Mouse (Mus musculus) stomach, adult 2 months (tissue): ENCODE results near the gene Klk1b24. TPM values are rescaled to one million over a fixed set of nuclear protein-coding genes. Genes with fewer than 3 reads are reported as not detected.

Source experiments
- polyA plus RNA-seq: library from polyadenylated mRNA; depleted of rRNA; stranded (reverse); fragments of >200 nt; gene quantifications from 2 replicates; pipeline ENCODE4 v1.2.3, GENCODE M21; 2012; rRNA removed

Gene Klk1b24
- polyA plus RNA-seq, result 0.19 TPM in 1 of 2 replicates, not detected in the other

DNA sequence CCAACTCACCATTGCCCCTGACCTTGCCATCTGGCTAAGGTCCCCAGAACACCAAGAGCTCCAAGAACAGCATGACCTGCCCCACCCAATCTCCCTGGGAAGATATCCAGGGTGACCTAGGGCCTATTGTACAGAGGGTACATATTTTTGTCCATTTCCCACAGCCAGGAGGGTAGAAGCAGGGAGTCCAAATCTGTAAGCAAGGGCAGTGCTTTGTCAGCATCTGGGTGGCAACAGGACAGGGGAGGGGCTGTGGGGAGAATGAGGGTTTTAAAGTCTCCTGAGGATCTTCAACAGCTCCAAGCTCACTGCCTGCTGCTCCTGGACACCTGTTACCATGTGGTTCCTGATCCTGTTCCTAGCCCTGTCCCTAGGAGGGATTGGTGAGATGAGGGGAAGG, at the start of gene Klk1b24:
TSS of gene Klk1b24 (plus strand) at position 301 of the 400 bp plus-strand sequence.

GRCm38 (mm10) chr7:44197891-44198290, 9.9 kb downstream of the Klk1b24 start, which contains the start of gene Klk1b3:
TSS of gene Klk1b3 (plus strand) at chr7:44198191.

DNA sequence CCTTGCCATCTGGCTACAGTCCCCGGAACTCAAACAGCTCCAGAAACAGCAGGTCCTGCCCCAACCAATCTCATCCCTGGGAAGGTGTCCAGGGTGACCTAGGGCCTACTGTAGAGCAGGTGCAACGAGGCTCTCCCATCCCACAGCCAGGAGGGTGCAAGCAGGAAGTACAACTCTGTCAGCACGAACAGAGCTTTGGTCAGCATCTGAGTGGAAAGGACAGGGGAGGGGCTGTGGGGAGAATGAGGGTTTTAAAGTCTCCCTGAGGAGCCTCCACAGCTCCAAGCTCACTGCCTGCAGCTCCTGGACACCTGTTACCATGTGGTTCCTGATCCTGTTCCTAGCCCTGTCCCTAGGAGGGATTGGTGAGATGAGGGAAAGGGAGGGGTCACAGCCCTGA, 19.1 kb downstream of the Klk1b24 start, which contains the start of gene Klk1b4:
TSS of gene Klk1b4 (plus strand) at position 301 of the 400 bp plus-strand sequence.

DNA sequence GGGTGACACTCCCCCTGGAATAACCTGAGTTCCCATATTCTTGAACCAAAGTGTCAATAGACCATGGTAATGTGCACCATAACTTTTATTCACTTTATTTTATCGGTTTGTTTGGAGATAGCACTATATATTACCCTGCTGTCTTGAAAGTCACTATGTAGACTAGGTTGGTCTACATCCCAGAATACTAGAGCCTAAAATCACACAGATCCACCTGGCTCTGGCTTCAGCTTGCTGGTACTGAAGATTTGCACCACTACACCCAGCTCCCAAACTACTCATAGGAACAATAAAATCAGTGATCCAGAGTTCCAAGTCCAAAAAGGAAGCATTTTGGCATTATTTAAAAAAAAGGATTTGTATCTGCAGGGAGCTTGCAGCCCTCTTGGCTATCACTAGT, 27.6 kb downstream of the Klk1b24 start, which contains the start of gene Klk1b5:
TSS of gene Klk1b5 (plus strand) at position 301 of the 400 bp plus-strand sequence.

DNA sequence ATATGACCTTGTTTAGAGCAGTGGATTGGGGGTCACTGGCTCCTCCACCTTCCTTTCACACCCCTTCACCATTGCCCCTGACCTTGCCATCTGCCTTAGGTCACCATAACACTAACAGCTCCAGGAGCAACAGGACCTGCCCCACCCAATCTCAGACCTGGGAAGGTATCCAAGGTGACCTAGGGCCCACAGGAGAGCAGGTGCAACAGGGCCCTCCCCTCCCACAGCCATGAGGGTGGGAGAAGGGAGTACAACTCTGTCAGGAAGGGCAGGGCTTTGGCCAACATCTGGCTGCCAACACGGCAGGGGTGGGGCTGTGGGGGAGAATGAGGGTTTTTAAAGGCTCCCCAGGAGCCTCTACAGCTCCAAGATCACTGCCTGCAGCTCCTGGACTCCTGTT, 37.0 kb downstream of the Klk1b24 start, which contains the start of gene Klk1:
TSS of gene Klk1 (plus strand) at position 285 of the 400 bp plus-strand sequence.

GRCm38 (mm10) chr7:44235909-44236308, 47.9 kb downstream of the Klk1b24 start, which contains the start of gene Gm36864:
TSS of gene Gm36864 (plus strand) at chr7:44236177.

Other genes starting within 250 kb of the Klk1b24 start
- gene Klk1b8, start 237.6 kb upstream of the Klk1b24 start, polyA plus RNA-seq, result not detected in 2 replicates
- gene Klk1b1, start 221.5 kb upstream of the Klk1b24 start, polyA plus RNA-seq, result not detected in 2 replicates
- not detected in 2 replicates for gene Klk1b9, start 212.2 kb upstream of the Klk1b24 start, polyA plus RNA-seq
- gene Klk1b11, start 192.4 kb upstream of the Klk1b24 start, polyA plus RNA-seq, result not detected in 2 replicates
- gene Klk1b26, start 176.1 kb upstream of the Klk1b24 start, polyA plus RNA-seq, result 0.30 and 0.31 TPM in 2 replicates
- gene Klk1b27, start 135.9 kb upstream of the Klk1b24 start, polyA plus RNA-seq, result not detected in 2 replicates
- gene Klk1b21, start 85.9 kb upstream of the Klk1b24 start, polyA plus RNA-seq, result not detected in 2 replicates
- gene Klk1b22, start 75.6 kb upstream of the Klk1b24 start, polyA plus RNA-seq, result 0.38 TPM in 1 of 2 replicates, not detected in the other
- not detected in 2 replicates for gene Klk1b16, start 51.5 kb upstream of the Klk1b24 start, polyA plus RNA-seq
- gene Klk1b3, start 10.0 kb downstream of the Klk1b24 start, polyA plus RNA-seq, result not detected in 2 replicates
- not detected in 2 replicates for gene Klk1b4, start 19.2 kb downstream of the Klk1b24 start, polyA plus RNA-seq
- not detected in 2 replicates for gene Klk1b5, start 27.7 kb downstream of the Klk1b24 start, polyA plus RNA-seq
- gene Klk1, start 37.1 kb downstream of the Klk1b24 start, polyA plus RNA-seq, result 21.8 and 58.4 TPM in 2 replicates
- 0.05 TPM in 1 of 2 replicates, not detected in the other for gene Gm36864, start 47.9 kb downstream of the Klk1b24 start, polyA plus RNA-seq
- gene 1700028J19Rik, start 58.5 kb downstream of the Klk1b24 start, polyA plus RNA-seq, result 1.4 and 2.2 TPM in 2 replicates
- 41.0 and 51.0 TPM in 2 replicates for gene 2410002F23Rik, start 58.5 kb downstream of the Klk1b24 start, polyA plus RNA-seq
- not detected in 2 replicates for gene Acp4, start 69.1 kb downstream of the Klk1b24 start, polyA plus RNA-seq
- gene Gm15517, start 73.2 kb downstream of the Klk1b24 start, polyA plus RNA-seq, result not detected in 2 replicates
- gene Clec11a, start 118.7 kb downstream of the Klk1b24 start, polyA plus RNA-seq, result 5.9 and 7.3 TPM in 2 replicates
- 1.1 and 1.5 TPM in 2 replicates for gene Shank1, start 122.0 kb downstream of the Klk1b24 start, polyA plus RNA-seq
- 4.4 and 6.3 TPM in 2 replicates for gene Syt3, start 195.9 kb downstream of the Klk1b24 start, polyA plus RNA-seq
- 0.44 and 2.1 TPM in 2 replicates for gene 1700008O03Rik, start 197.6 kb downstream of the Klk1b24 start, polyA plus RNA-seq
- gene Lrrc4b, start 240.8 kb downstream of the Klk1b24 start, polyA plus RNA-seq, result 1.5 and 2.3 TPM in 2 replicates